ENCODE assay signal across 31 mouse cellular contexts in the genomic region with DNA sequence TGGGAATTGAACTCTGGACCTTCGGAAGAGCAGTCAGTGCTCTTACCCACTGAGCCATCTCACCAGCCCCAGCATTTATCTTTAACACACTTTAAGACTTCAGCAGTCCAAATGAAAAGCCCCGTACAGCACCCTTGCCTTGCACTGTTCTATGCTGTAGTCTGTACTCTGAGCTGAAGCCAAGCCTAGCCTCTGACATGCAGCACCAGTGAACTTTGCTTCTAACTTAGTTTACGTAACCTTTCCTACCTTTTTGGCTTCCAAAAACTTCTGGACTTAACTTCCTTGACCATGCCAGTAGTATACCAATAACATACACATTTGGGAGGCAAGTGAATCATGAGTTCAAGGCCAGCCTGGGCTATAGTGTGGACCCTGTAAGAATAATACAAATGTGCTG. TPM values are rescaled to one million over a fixed set of nuclear protein-coding genes. Genes with fewer than 3 reads are reported as not detected.
DNase-seq lines count a peak whose midpoint lies in the region; ATAC-seq and TF ChIP-seq lines count a peak whose summit lies in the region.
"Had no signal": no experiment of that assay in that cellular context is flagged by ENCODE, and none has a peak within 500 bp of the region (broad histone marks: within the 10 kb centered on the region; RNA-seq: fewer than 3 reads in every experiment).

No protein-coding gene starts in this region.

- DNase-seq in kidney, adult 11 months: peak; percentile 12
- no peak for DNase-seq in kidney, postnatal 10 days
- DNase-seq in liver, adult 2 months (ENCODE audit: extremely low read depth, low read depth, low spot score): peak; percentile 93
- no peak for DNase-seq in frontal cortex, adult 2 months (ENCODE audit: extremely low spot score in 1 of 2, low spot score in 1 of 2)
- DNase-seq: adrenal gland, postnatal 25 days; cerebellum, adult 11-12 months; cerebellum, adult 9-11 months; gastrocnemius, adult 2 months; heart, postnatal 14 days; layer of hippocampus, postnatal 36 days; left cerebral cortex, postnatal 4 days; right cerebral cortex, postnatal 25 days; spleen, adult 18-20 months; thymus, adult 2 months; thymus, postnatal 36 days had no signal

- no peak overlapping the region for H3K4me2 ChIP-seq in liver, embryonic 12.5 days
- H3K4me2 ChIP-seq in liver, embryonic 16.5 days (ENCODE audit: low read depth, low read length): no peak overlapping the region
- H3K4me2 ChIP-seq: embryonic facial prominence, embryonic 12.5 days; heart, embryonic 13.5 days; hindbrain, embryonic 15.5 days; lung, embryonic 15.5 days; midbrain, embryonic 11.5 days had no signal

- H3K27me3 ChIP-seq in liver, adult 2 months (ENCODE audit: control insufficient read depth, insufficient read depth, low read length): no peaks in the 10 kb centered on the region
- H3K27me3 ChIP-seq in liver, embryonic 12.5 days (replicated peaks): no peaks in the 10 kb centered on the region
- no peaks in the 10 kb centered on the region for H3K27me3 ChIP-seq in liver, embryonic 16.5 days (ENCODE audit: control insufficient read depth, insufficient read depth, low read depth, low read length)
- H3K27me3 ChIP-seq: embryonic facial prominence, embryonic 12.5 days; heart, embryonic 13.5 days; hindbrain, embryonic 15.5 days; lung, embryonic 15.5 days; Patski had no signal

- no peaks in the 10 kb centered on the region for H3K36me3 ChIP-seq in liver, adult 2 months (ENCODE audit: control insufficient read depth, insufficient read depth, low read length)
- no peaks in the 10 kb centered on the region for H3K36me3 ChIP-seq in liver, embryonic 12.5 days
- no peaks in the 10 kb centered on the region for H3K36me3 ChIP-seq in liver, embryonic 16.5 days (ENCODE audit: control insufficient read depth, insufficient read depth)
- H3K36me3 ChIP-seq: embryonic facial prominence, embryonic 12.5 days; heart, embryonic 13.5 days; hindbrain, embryonic 10.5 days; hindbrain, embryonic 15.5 days; lung, embryonic 15.5 days had no signal

- H3K9ac ChIP-seq in liver, adult 2 months (ENCODE audit: low read depth, low read length): 0 out of 2 replicates have a peak overlapping the region, but pooled peaks have one; percentile 9
- H3K9ac ChIP-seq in liver, embryonic 12.5 days: no peak overlapping the region
- no peak overlapping the region for H3K9ac ChIP-seq in liver, embryonic 16.5 days (ENCODE audit: low read depth, low read length)
- H3K9ac ChIP-seq: embryonic facial prominence, embryonic 12.5 days; heart, embryonic 13.5 days; hindbrain, embryonic 15.5 days; lung, embryonic 15.5 days had no signal

- TF ChIP-seq CTCF in liver, adult 2 months (IDR thresholded peaks at IDR 0.05; ENCODE audit: low read depth, low read length): no peak

- peaks cover 10% of the 10 kb centered on the region for H3K4me1 ChIP-seq in liver, adult 2 months (ENCODE audit: control insufficient read depth, insufficient read depth, low read length)
- no peaks in the 10 kb centered on the region for H3K4me1 ChIP-seq in liver, embryonic 12.5 days
- no peaks in the 10 kb centered on the region for H3K4me1 ChIP-seq in liver, embryonic 16.5 days (ENCODE audit: control insufficient read depth, low read depth, low read length)
- H3K4me1 ChIP-seq: embryonic facial prominence, embryonic 12.5 days; hindbrain, embryonic 10.5 days; hindbrain, embryonic 15.5 days; lung, embryonic 15.5 days had no signal

- no peak overlapping the region for H3K4me3 ChIP-seq in liver, adult 2 months (ENCODE audit: insufficient read depth, low read depth, low read length)
- H3K4me3 ChIP-seq in liver, embryonic 12.5 days: no peak overlapping the region
- no peak overlapping the region for H3K4me3 ChIP-seq in liver, embryonic 16.5 days (ENCODE audit: low read depth, low read length)
- H3K4me3 ChIP-seq: embryonic facial prominence, embryonic 12.5 days; gastrocnemius, adult 2 months; heart, embryonic 13.5 days; hindbrain, embryonic 10.5 days; hindbrain, embryonic 15.5 days; lung, embryonic 15.5 days had no signal

- TF ChIP-seq POLR2A in liver, adult 2 months (IDR thresholded peaks at IDR 0.05; ENCODE audit: extremely low read depth, insufficient read depth, low read length): no peak

- no peaks in the 10 kb centered on the region for H3K9me3 ChIP-seq in liver, embryonic 12.5 days (replicated peaks)
- H3K9me3 ChIP-seq in liver, embryonic 16.5 days (replicated peaks; ENCODE audit: control insufficient read depth, low read length): no peaks in the 10 kb centered on the region
- H3K9me3 ChIP-seq: embryonic facial prominence, embryonic 12.5 days; heart, embryonic 13.5 days; hindbrain, embryonic 10.5 days; hindbrain, embryonic 15.5 days; lung, embryonic 15.5 days had no signal

- 39% methylated on average over 3 of the region's 3 CpGs for WGBS in liver, adult 2 months
- WGBS in liver, embryonic 12.5 days (ENCODE audit: insufficient replicate concordance): 66% methylated on average over 3 of the region's 3 CpGs
- WGBS in liver, embryonic 16.5 days (ENCODE audit: insufficient replicate concordance): 73% methylated on average over 3 of the region's 3 CpGs

- peak overlapping the region; percentile 76 for H3K27ac ChIP-seq in liver, adult 2 months (replicated peaks; ENCODE audit: insufficient read depth, low read depth, low read length)
- no peak overlapping the region for H3K27ac ChIP-seq in liver, embryonic 12.5 days
- H3K27ac ChIP-seq in liver, embryonic 16.5 days (ENCODE audit: low read length): no peak overlapping the region
- H3K27ac ChIP-seq: embryonic facial prominence, embryonic 12.5 days; gastrocnemius, adult 2 months; heart, embryonic 13.5 days; hindbrain, embryonic 10.5 days; hindbrain, embryonic 15.5 days; lung, embryonic 15.5 days had no signal

- no peaks in the 10 kb centered on the region for H3K79me2 ChIP-seq in liver, adult 2 months (ENCODE audit: control insufficient read depth, insufficient read depth, low read length)

- ATAC-seq in liver, embryonic 12.5 days: no peak
- ATAC-seq in liver, embryonic 16.5 days (ENCODE audit: low read depth): peak; percentile 64
- no peak for ATAC-seq in activated CD4-positive, CD25-positive, alpha-beta regulatory T cell, adult 4 months
- ATAC-seq: forebrain, embryonic 14.5 days; midbrain, embryonic 16.5 days; Patski had no signal

RNA-seq across cellular contexts. Expression of a gene that starts 12.4 kb away (rescaled TPM):
- 86.2 and 110 TPM in 2 replicates for total RNA-seq in liver, adult 2 months (2014; rRNA removed)
- polyA plus RNA-seq in liver, adult 2 months (2012; rRNA removed): 54.9 and 58.7 TPM in 2 replicates
- polyA plus RNA-seq in liver, embryonic 12.5 days (2016; fragmentation: Nextera tagmentation; extraction: Ambion mirVana): 0.07 TPM in 1 of 2 replicates, not detected in the other
- 8.3 and 12.2 TPM in 2 replicates for polyA plus RNA-seq in liver, embryonic 16.5 days (2015; fragmentation: Nextera tagmentation; extraction: Ambion mirVana)
- 0.04 and 0.12 TPM in 2 replicates for polyA plus RNA-seq in frontal cortex, adult 2 months (2012; rRNA removed)
- polyA plus RNA-seq in activated CD4-positive, CD25-positive, alpha-beta regulatory T cell, adult 4 months (2017; shearing (Covaris generic)): not detected
- total RNA-seq: gastrocnemius, adult 2 months; heart, postnatal 14 days; MEL had no signal
- polyA plus RNA-seq: embryonic facial prominence, embryonic 12.5 days; forebrain, embryonic 14.5 days; heart, embryonic 13.5 days; hindbrain, embryonic 10.5 days; hindbrain, embryonic 15.5 days; midbrain, embryonic 11.5 days; midbrain, embryonic 16.5 days; neural tube, embryonic 11.5 days; Patski had no signal

RNA-seq across cellular contexts. Expression of a gene that starts 42.1 kb away (rescaled TPM):
- 2.2 and 11.4 TPM in 2 replicates for total RNA-seq in liver, adult 2 months (2014; rRNA removed)
- polyA plus RNA-seq in liver, adult 2 months (2012; rRNA removed): 2.9 and 3.0 TPM in 2 replicates
- 2.6 and 3.4 TPM in 2 replicates for polyA plus RNA-seq in liver, embryonic 12.5 days (2016; fragmentation: Nextera tagmentation; extraction: Ambion mirVana)
- 1.7 and 1.9 TPM in 2 replicates for polyA plus RNA-seq in liver, embryonic 16.5 days (2015; fragmentation: Nextera tagmentation; extraction: Ambion mirVana)
- 20.6 and 29.9 TPM in 2 replicates for polyA plus RNA-seq in frontal cortex, adult 2 months (2012; rRNA removed)
- polyA plus RNA-seq in activated CD4-positive, CD25-positive, alpha-beta regulatory T cell, adult 4 months (2017; shearing (Covaris generic)): under 1 TPM in 1 of 2 experiments, not detected in 1; 0.25 TPM
- total RNA-seq: MEL; neutrophil, adult 5-6 weeks had no signal

RNA-seq across cellular contexts. Expression of a gene that starts 51.8 kb away (rescaled TPM):
- total RNA-seq in liver, adult 2 months (2014; rRNA removed): 861 and 1,157 TPM in 2 replicates
- 473 and 533 TPM in 2 replicates for polyA plus RNA-seq in liver, adult 2 months (2012; rRNA removed)
- polyA plus RNA-seq in liver, embryonic 12.5 days (2016; fragmentation: Nextera tagmentation; extraction: Ambion mirVana): 192 and 199 TPM in 2 replicates
- 102 and 122 TPM in 2 replicates for polyA plus RNA-seq in liver, embryonic 16.5 days (2015; fragmentation: Nextera tagmentation; extraction: Ambion mirVana)
- polyA plus RNA-seq in frontal cortex, adult 2 months (2012; rRNA removed): 1,411 and 1,452 TPM in 2 replicates
- polyA plus RNA-seq in activated CD4-positive, CD25-positive, alpha-beta regulatory T cell, adult 4 months (2017; shearing (Covaris generic)): 100 to 1,000 TPM; 116 to 930 TPM

RNA-seq across cellular contexts. Expression of a gene that starts 55.6 kb away (rescaled TPM):
- 18.5 and 48.4 TPM in 2 replicates for total RNA-seq in liver, adult 2 months (2014; rRNA removed)
- 34.7 and 40.5 TPM in 2 replicates for polyA plus RNA-seq in liver, adult 2 months (2012; rRNA removed)
- polyA plus RNA-seq in liver, embryonic 12.5 days (2016; fragmentation: Nextera tagmentation; extraction: Ambion mirVana): 0.94 and 1.1 TPM in 2 replicates
- 2.2 and 2.8 TPM in 2 replicates for polyA plus RNA-seq in liver, embryonic 16.5 days (2015; fragmentation: Nextera tagmentation; extraction: Ambion mirVana)
- 0.50 and 0.61 TPM in 2 replicates for polyA plus RNA-seq in frontal cortex, adult 2 months (2012; rRNA removed)
- not detected for polyA plus RNA-seq in activated CD4-positive, CD25-positive, alpha-beta regulatory T cell, adult 4 months (2017; shearing (Covaris generic))
- total RNA-seq: megakaryocyte, adult 5-6 weeks; MEL; neutrophil, adult 5-6 weeks had no signal

Comparison
In these comparisons a context has a peak if more than half of its experiments do, and no peak if none do; other contexts are left out.
1. DNase-seq: peak in kidney, adult 11 months (single experiment) and liver, adult 2 months (single experiment); none in kidney, postnatal 10 days (single experiment) and frontal cortex, adult 2 months (0 of 2).